Mouse (Mus musculus): ENCODE measurements around the gene M1ap.

GRCm38 (mm10) chr6:83037188-83037587 is 90.5 kb downstream of the M1ap start:
- no peak for TF ChIP-seq GATA1 (IDR thresholded peaks at IDR 0.05; ENCODE audit: low read length)
- TF ChIP-seq TAL1 (IDR thresholded peaks at IDR 0.05; ENCODE audit: low read length): no peak

All from erythroblast, embryonic 14.5 days (primary cell).